ENCODE assay signal across 10 mouse cellular contexts in the genomic region with DNA sequence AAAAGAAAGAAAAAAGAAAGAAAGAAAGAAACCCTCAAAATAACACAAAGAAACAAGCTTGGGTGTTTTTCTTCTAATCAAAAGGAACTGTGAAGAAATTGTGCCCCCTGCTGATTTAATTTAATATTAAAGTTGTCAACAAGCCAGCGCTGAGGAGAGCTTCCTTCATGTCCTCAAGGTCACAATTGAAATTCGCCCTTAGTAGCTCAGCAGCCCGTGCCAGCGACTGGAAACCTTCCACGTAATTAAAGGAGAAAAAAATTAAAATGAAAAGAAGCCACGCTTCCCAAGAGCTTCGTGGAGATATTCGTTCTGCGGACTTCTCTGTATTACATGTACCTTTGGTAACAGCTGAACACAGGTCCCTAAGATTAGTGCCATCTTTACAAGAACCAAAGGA.
A peak's percentile ranks its signal among the peaks of the same experiment; 100 is the strongest.
DNase-seq lines count a peak whose midpoint lies in the region; ATAC-seq and TF ChIP-seq lines count a peak whose summit lies in the region.
"Had no signal": no experiment of that assay in that cellular context is flagged by ENCODE, and none has a peak within 500 bp of the region (broad histone marks: within the 10 kb centered on the region; RNA-seq: fewer than 3 reads in every experiment).

No protein-coding gene starts in this region.

- no peak overlapping the region for H3K4me2 ChIP-seq in forebrain, embryonic 15.5 days (replicated peaks)
- peak overlapping the region; percentile 25; the same call in 1 of the 2 replicates for H3K4me2 ChIP-seq in midbrain, embryonic 16.5 days (ENCODE audit: low read length)
- H3K4me2 ChIP-seq in stomach, postnatal 0 days (replicated peaks; ENCODE audit: low read depth) = no peak overlapping the region
- H3K4me2 ChIP-seq in liver, embryonic 12.5 days = no peak overlapping the region

- no peak overlapping the region for H3K9ac ChIP-seq in forebrain, embryonic 15.5 days (replicated peaks)
- no peak overlapping the region for H3K9ac ChIP-seq in midbrain, embryonic 16.5 days (ENCODE audit: low read depth, low read length)
- no peak overlapping the region for H3K9ac ChIP-seq in stomach, postnatal 0 days (ENCODE audit: low read length)
- no peak overlapping the region for H3K9ac ChIP-seq in liver, embryonic 12.5 days
- H3K9ac ChIP-seq: embryonic facial prominence, embryonic 12.5 days; limb, embryonic 15.5 days had no signal

- H3K4me1 ChIP-seq in forebrain, embryonic 15.5 days = 0 out of 2 replicates have a peak, but pooled peaks cover 11% of the 10 kb centered on the region
- peaks cover 10% of the 10 kb centered on the region; the same call in 1 of the 2 replicates for H3K4me1 ChIP-seq in forebrain, embryonic 10.5 days
- H3K4me1 ChIP-seq in midbrain, embryonic 16.5 days (ENCODE audit: control insufficient read depth, insufficient read depth, low read length) = no peaks in the 10 kb centered on the region; the same call in 1 of the 2 replicates
- H3K4me1 ChIP-seq in midbrain, embryonic 10.5 days = peaks cover 6% of the 10 kb centered on the region; the same call in 1 of the 2 replicates
- 0 out of 2 replicates have a peak, but pooled peaks cover 2% of the 10 kb centered on the region for H3K4me1 ChIP-seq in stomach, postnatal 0 days (replicated peaks; ENCODE audit: control insufficient read depth, insufficient read depth)
- H3K4me1 ChIP-seq in liver, embryonic 12.5 days = no peaks in the 10 kb centered on the region
- H3K4me1 ChIP-seq: embryonic facial prominence, embryonic 12.5 days had no signal

- no peak for ATAC-seq in forebrain, embryonic 15.5 days (replicated peaks)
- ATAC-seq in midbrain, embryonic 16.5 days = no peak
- no peak for ATAC-seq in stomach, postnatal 0 days (ENCODE audit: low FRiP score, low TSS enrichment)
- ATAC-seq in liver, embryonic 12.5 days = no peak

- H3K4me3 ChIP-seq in forebrain, embryonic 15.5 days = no peak overlapping the region
- H3K4me3 ChIP-seq in forebrain, embryonic 10.5 days = no peak overlapping the region
- no peak overlapping the region for H3K4me3 ChIP-seq in midbrain, embryonic 16.5 days (ENCODE audit: low read depth, low read length)
- no peak overlapping the region for H3K4me3 ChIP-seq in midbrain, embryonic 10.5 days
- H3K4me3 ChIP-seq in stomach, postnatal 0 days (ENCODE audit: low read depth, low read length) = no peak overlapping the region
- no peak overlapping the region for H3K4me3 ChIP-seq in liver, embryonic 12.5 days
- H3K4me3 ChIP-seq: embryonic facial prominence, embryonic 12.5 days; limb, embryonic 15.5 days had no signal

- H3K9me3 ChIP-seq in forebrain, embryonic 15.5 days = no peaks in the 10 kb centered on the region
- H3K9me3 ChIP-seq in forebrain, embryonic 10.5 days = no peaks in the 10 kb centered on the region
- no peaks in the 10 kb centered on the region for H3K9me3 ChIP-seq in midbrain, embryonic 16.5 days (replicated peaks; ENCODE audit: control insufficient read depth, low read length, poor library complexity, severe bottlenecking)
- no peaks in the 10 kb centered on the region for H3K9me3 ChIP-seq in midbrain, embryonic 10.5 days (replicated peaks)
- no peaks in the 10 kb centered on the region for H3K9me3 ChIP-seq in stomach, postnatal 0 days (ENCODE audit: control insufficient read depth, low read length)
- H3K9me3 ChIP-seq in liver, embryonic 12.5 days (replicated peaks) = no peaks in the 10 kb centered on the region
- H3K9me3 ChIP-seq: embryonic facial prominence, embryonic 12.5 days; limb, embryonic 15.5 days had no signal

- no peak for DNase-seq in forebrain, embryonic 10.5 days (ENCODE audit: extremely low spot score, low spot score)
- no peak for DNase-seq in midbrain, embryonic 10.5 days (ENCODE audit: low spot score)
- peak; percentile 4 for DNase-seq in induced T-regulatory cell, adult 2 months (ENCODE audit: low read depth)
- DNase-seq in stomach, postnatal 0 days (ENCODE audit: low spot score) = no peak
- DNase-seq in spleen, postnatal 14 days (ENCODE audit: low spot score in 2 of 2) = no peak

- TF ChIP-seq EP300 in stomach, postnatal 0 days (optimal IDR thresholded peaks at IDR 0.05) = no peak

- peak; percentile 52 for TF ChIP-seq CTCF in stomach, postnatal 0 days (IDR thresholded peaks at IDR 0.05; ENCODE audit: low read depth)

- no peaks in the 10 kb centered on the region for H3K36me3 ChIP-seq in forebrain, embryonic 15.5 days
- no peaks in the 10 kb centered on the region for H3K36me3 ChIP-seq in forebrain, embryonic 10.5 days (replicated peaks)
- H3K36me3 ChIP-seq in midbrain, embryonic 16.5 days (ENCODE audit: control insufficient read depth, insufficient read depth, low read length) = no peaks in the 10 kb centered on the region
- H3K36me3 ChIP-seq in midbrain, embryonic 10.5 days = no peaks in the 10 kb centered on the region
- H3K36me3 ChIP-seq in stomach, postnatal 0 days (ENCODE audit: control insufficient read depth, insufficient read depth, low read length) = no peaks in the 10 kb centered on the region
- H3K36me3 ChIP-seq in liver, embryonic 12.5 days = no peaks in the 10 kb centered on the region
- H3K36me3 ChIP-seq: embryonic facial prominence, embryonic 12.5 days; limb, embryonic 15.5 days had no signal

- H3K27ac ChIP-seq in forebrain, embryonic 15.5 days (replicated peaks) = 0 out of 2 replicates have a peak overlapping the region, but pooled peaks have one; percentile 7
- no peak overlapping the region for H3K27ac ChIP-seq in forebrain, embryonic 10.5 days
- H3K27ac ChIP-seq in midbrain, embryonic 16.5 days (ENCODE audit: low read length) = no peak overlapping the region
- H3K27ac ChIP-seq in midbrain, embryonic 10.5 days (replicated peaks) = no peak overlapping the region
- no peak overlapping the region for H3K27ac ChIP-seq in stomach, postnatal 0 days (replicated peaks)
- no peak overlapping the region for H3K27ac ChIP-seq in liver, embryonic 12.5 days
- H3K27ac ChIP-seq: embryonic facial prominence, embryonic 12.5 days; limb, embryonic 15.5 days had no signal

- no peaks in the 10 kb centered on the region for H3K27me3 ChIP-seq in forebrain, embryonic 15.5 days
- peaks cover 10% of the 10 kb centered on the region for H3K27me3 ChIP-seq in forebrain, embryonic 10.5 days (ENCODE audit: poor library complexity, severe bottlenecking)
- no peaks in the 10 kb centered on the region for H3K27me3 ChIP-seq in midbrain, embryonic 16.5 days (ENCODE audit: control insufficient read depth, insufficient read depth, low read depth, low read length)
- H3K27me3 ChIP-seq in midbrain, embryonic 10.5 days (ENCODE audit: low read depth, poor library complexity, severe bottlenecking) = peaks cover 10% of the 10 kb centered on the region
- H3K27me3 ChIP-seq in stomach, postnatal 0 days (ENCODE audit: control insufficient read depth, insufficient read depth, low read length) = no peaks in the 10 kb centered on the region
- peaks cover 6% of the 10 kb centered on the region; the same call in 1 of the 2 replicates for H3K27me3 ChIP-seq in liver, embryonic 12.5 days (replicated peaks)
- H3K27me3 ChIP-seq: embryonic facial prominence, embryonic 12.5 days had no signal

- WGBS in forebrain, embryonic 15.5 days = 32% methylated on average over 9 of the region's 9 CpGs
- WGBS in forebrain, embryonic 10.5 days = 57% methylated on average over 9 of the region's 9 CpGs
- WGBS in midbrain, embryonic 16.5 days = 22% methylated on average over 9 of the region's 9 CpGs
- WGBS in midbrain, embryonic 10.5 days = 60% methylated on average over 9 of the region's 9 CpGs
- WGBS in stomach, postnatal 0 days = 58% methylated on average over 9 of the region's 9 CpGs
- 42% methylated on average over 9 of the region's 9 CpGs for WGBS in liver, embryonic 12.5 days (ENCODE audit: insufficient replicate concordance)
